Mouse (Mus musculus): ENCODE data around the gene Gsto1. TPM values are rescaled to one million over a fixed set of nuclear protein-coding genes. Genes with fewer than 3 reads are reported as not detected.

The Gsto1 gene
- total and polyA plus RNA-seq, 2 experiments: 116 to 149 TPM

DNA sequence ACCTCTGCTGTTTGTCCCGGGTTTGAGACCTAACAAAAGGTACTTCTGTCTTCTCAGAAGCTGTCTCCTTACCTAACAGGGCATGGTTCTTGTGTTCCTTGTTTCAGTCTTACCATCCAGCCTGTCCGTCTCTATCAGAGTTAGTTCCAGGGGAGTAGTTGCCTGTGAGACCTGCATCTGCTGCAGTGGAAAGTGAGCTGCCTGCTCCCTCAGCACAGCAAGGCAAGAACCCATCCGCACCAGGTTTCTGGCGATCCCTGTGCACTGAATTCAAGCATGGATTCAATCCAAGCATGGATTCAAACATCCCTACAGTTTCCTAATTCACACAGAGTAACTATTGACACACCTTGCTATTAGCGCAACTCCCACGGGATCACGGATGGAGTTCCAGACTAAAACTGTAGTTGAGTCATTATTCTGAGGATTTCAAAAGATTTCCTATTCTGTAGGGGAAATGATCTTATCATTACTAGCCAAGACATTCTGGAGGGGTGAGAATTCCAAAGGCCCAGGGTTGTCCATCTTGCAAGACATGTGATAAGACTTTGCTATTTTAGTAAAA, 15.4 kb downstream of the Gsto1 start:
- Histone ChIP-seq H3K4me3 (ENCODE audit: insufficient read depth, low read depth, low read length) (no peak overlapping the region), H3K27me3 (ENCODE audit: control insufficient read depth, insufficient read depth, low read length) (0 out of 2 replicates have a peak, but pooled peaks cover 3% of the 10 kb centered on the region), H3K36me3 (ENCODE audit: control insufficient read depth, insufficient read depth, low read length) (no peaks in the 10 kb centered on the region), H3K4me1 (ENCODE audit: control insufficient read depth, insufficient read depth, low read length) (no peaks in the 10 kb centered on the region), H3K27ac (replicated peaks; ENCODE audit: insufficient read depth, low read depth, low read length) (no peak overlapping the region), H3K79me2 (ENCODE audit: control insufficient read depth, insufficient read depth, low read length) (no peaks in the 10 kb centered on the region), H3K9ac (ENCODE audit: low read depth, low read length) (no peak overlapping the region)
- WGBS: 44% methylated on average over 7 of the region's 7 CpGs
- no peak for DNase-seq (ENCODE audit: extremely low read depth, low read depth, low spot score)
- TF ChIP-seq POLR2A (IDR thresholded peaks at IDR 0.05; ENCODE audit: extremely low read depth, insufficient read depth, low read length) (no peak), CTCF (IDR thresholded peaks at IDR 0.05; ENCODE audit: low read depth, low read length) (no peak)

DNA sequence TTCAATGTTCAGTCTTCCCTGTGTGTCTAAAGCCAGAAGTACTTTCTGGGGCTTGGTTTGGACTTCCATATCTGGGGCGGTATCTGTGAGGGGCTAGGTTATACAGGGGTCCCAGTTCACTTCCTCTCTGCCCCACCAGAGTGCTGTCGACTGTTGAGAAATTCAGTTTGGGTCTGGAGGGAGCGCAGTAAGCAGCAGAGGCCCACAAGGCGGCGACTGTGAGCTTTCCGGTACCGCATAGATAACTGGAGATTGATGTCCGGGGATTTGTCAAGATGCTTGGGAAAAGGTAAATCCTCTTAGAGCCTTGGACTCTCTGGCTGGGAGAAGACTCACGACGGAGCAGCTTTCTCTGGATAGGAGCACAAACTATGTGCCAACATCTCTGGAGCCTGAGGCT, 16.7 kb downstream of the Gsto1 start:
- Histone ChIP-seq H3K4me1 (ENCODE audit: control insufficient read depth, insufficient read depth, low read length) (no peaks in the 10 kb centered on the region), H3K27me3 (ENCODE audit: control insufficient read depth, insufficient read depth, low read length) (peaks cover 6% of the 10 kb centered on the region; the same call in 1 of the 2 replicates), H3K79me2 (ENCODE audit: control insufficient read depth, insufficient read depth, low read length) (no peaks in the 10 kb centered on the region), H3K27ac (replicated peaks; ENCODE audit: insufficient read depth, low read depth, low read length) (no peak overlapping the region), H3K4me3 (ENCODE audit: insufficient read depth, low read depth, low read length) (no peak overlapping the region), H3K36me3 (ENCODE audit: control insufficient read depth, insufficient read depth, low read length) (no peaks in the 10 kb centered on the region), H3K9ac (ENCODE audit: low read depth, low read length) (no peak overlapping the region)
- 42% methylated on average over 10 of the region's 10 CpGs for WGBS
- TF ChIP-seq CTCF (IDR thresholded peaks at IDR 0.05; ENCODE audit: low read depth, low read length): peak; percentile 27; the same call in 1 of the 2 replicates
- no peak for TF ChIP-seq POLR2A (IDR thresholded peaks at IDR 0.05; ENCODE audit: extremely low read depth, insufficient read depth, low read length)
- DNase-seq (ENCODE audit: extremely low read depth, low read depth, low spot score): no peak

DNA sequence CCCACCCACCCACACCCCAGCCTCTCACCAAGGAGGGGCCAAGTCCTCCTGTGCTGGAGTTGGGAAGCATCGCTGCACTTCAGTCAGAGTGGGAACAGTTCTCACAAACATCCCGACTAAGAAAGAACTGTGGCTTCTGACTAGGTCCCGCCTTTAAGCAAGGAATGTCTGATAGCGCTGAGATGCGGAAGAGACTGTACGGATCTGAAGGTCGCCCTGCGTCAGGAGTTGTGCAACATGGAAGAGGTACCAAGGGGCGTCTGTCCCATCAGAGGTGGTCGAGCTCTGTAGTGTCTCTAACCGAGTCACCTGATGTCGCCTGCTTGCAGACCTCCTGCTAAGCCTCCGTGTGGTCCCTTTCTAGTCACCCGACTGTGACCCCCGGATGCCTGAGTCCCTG, 21.5 kb downstream of the Gsto1 start:
- TF ChIP-seq POLR2A (IDR thresholded peaks at IDR 0.05; ENCODE audit: extremely low read depth, insufficient read depth, low read length): no peak
- TF ChIP-seq CTCF (IDR thresholded peaks at IDR 0.05; ENCODE audit: low read depth, low read length): no peak
- H3K27ac ChIP-seq (replicated peaks; ENCODE audit: insufficient read depth, low read depth, low read length): no peak overlapping the region
- 61% methylated on average over 15 of the region's 15 CpGs for WGBS
- DNase-seq (ENCODE audit: extremely low read depth, low read depth, low spot score): no peak
- H3K4me3 ChIP-seq (ENCODE audit: insufficient read depth, low read depth, low read length): no peak overlapping the region
- no peak overlapping the region for H3K9ac ChIP-seq (ENCODE audit: low read depth, low read length)
- H3K4me1 ChIP-seq (ENCODE audit: control insufficient read depth, insufficient read depth, low read length): no peaks in the 10 kb centered on the region
- peaks cover 6% of the 10 kb centered on the region; the same call in 1 of the 2 replicates for H3K27me3 ChIP-seq (ENCODE audit: control insufficient read depth, insufficient read depth, low read length)
- H3K36me3 ChIP-seq (ENCODE audit: control insufficient read depth, insufficient read depth, low read length): no peaks in the 10 kb centered on the region
- no peaks in the 10 kb centered on the region for H3K79me2 ChIP-seq (ENCODE audit: control insufficient read depth, insufficient read depth, low read length)

DNA sequence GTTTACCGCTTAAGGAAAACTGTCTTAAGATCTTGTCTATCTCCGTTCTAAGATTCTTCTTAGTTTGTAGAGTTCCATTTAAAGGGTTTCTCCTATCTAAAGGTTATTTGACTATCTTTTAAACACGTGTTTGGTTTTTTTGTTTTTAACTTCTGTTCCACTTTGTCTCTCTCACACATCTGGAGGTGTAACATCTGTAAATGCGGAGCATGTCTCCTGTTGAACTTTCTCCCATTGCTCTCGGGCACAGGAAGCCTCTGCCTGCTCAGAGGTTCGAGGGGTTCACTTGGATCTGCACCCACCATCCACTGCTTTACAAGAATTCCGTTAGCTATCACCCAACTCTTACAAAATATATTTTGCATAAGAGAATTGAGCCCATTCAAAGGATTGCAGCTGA, 26.8 kb downstream of the Gsto1 start:
- Histone ChIP-seq H3K79me2 (ENCODE audit: control insufficient read depth, insufficient read depth, low read length) (no peaks in the 10 kb centered on the region), H3K27me3 (ENCODE audit: control insufficient read depth, insufficient read depth, low read length) (no peaks in the 10 kb centered on the region), H3K4me3 (ENCODE audit: insufficient read depth, low read depth, low read length) (no peak overlapping the region), H3K36me3 (ENCODE audit: control insufficient read depth, insufficient read depth, low read length) (no peaks in the 10 kb centered on the region), H3K4me1 (ENCODE audit: control insufficient read depth, insufficient read depth, low read length) (no peaks in the 10 kb centered on the region), H3K27ac (replicated peaks; ENCODE audit: insufficient read depth, low read depth, low read length) (no peak overlapping the region), H3K9ac (ENCODE audit: low read depth, low read length) (no peak overlapping the region)
- DNase-seq (ENCODE audit: extremely low read depth, low read depth, low spot score): no peak
- TF ChIP-seq CTCF (IDR thresholded peaks at IDR 0.05; ENCODE audit: low read depth, low read length) (no peak), POLR2A (IDR thresholded peaks at IDR 0.05; ENCODE audit: extremely low read depth, insufficient read depth, low read length) (no peak)
- WGBS: 78% methylated on average over 7 of the region's 7 CpGs

DNA sequence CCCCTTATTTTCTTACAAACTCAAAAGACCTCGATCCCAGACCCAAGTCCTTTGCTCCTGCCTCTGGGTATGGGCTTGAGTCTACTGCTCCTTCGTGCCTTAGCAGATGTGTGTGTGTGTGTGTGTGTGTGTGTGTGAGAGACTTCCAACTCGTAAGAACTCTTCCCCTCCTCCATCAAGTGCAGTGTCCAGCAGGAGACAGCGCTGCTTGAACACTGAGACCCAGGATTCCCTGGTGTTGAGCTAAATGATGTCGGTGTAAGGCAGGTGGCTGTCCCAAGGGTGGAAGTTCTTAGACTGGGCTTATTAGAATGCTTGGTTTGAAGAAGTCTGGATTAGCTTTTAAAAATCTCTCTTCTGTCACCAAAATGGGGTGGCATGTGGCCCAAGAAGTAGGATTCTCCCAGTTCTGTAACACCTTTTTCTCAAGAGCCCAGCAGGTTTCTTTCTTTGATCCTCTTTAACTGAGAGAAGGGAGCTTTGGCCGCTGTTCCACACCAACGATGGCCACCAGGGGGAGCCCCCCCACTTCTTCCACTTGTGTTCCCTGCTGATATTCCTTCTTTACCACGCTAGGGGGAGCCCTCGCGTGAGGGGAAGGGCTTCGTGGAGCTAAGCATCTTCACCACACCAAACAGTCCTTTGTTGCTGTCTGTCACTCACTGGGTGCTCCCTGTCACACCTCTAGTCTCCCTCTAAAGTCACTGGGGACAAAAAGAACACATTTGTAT, 27.5 kb downstream of the Gsto1 start:
- peak; percentile 34 for DNase-seq (ENCODE audit: extremely low read depth, low read depth, low spot score)
- no peaks in the 10 kb centered on the region for H3K36me3 ChIP-seq (ENCODE audit: control insufficient read depth, insufficient read depth, low read length)
- H3K27me3 ChIP-seq (ENCODE audit: control insufficient read depth, insufficient read depth, low read length): no peaks in the 10 kb centered on the region
- H3K9ac ChIP-seq (ENCODE audit: low read depth, low read length): no peak overlapping the region
- TF ChIP-seq POLR2A (IDR thresholded peaks at IDR 0.05; ENCODE audit: extremely low read depth, insufficient read depth, low read length) (no peak), CTCF (IDR thresholded peaks at IDR 0.05; ENCODE audit: low read depth, low read length) (peak; percentile 100)
- 22% methylated on average over 11 of the region's 11 CpGs for WGBS
- H3K79me2 ChIP-seq (ENCODE audit: control insufficient read depth, insufficient read depth, low read length): no peaks in the 10 kb centered on the region
- no peak overlapping the region for H3K4me3 ChIP-seq (ENCODE audit: insufficient read depth, low read depth, low read length)
- no peak overlapping the region for H3K27ac ChIP-seq (replicated peaks; ENCODE audit: insufficient read depth, low read depth, low read length)
- H3K4me1 ChIP-seq (ENCODE audit: control insufficient read depth, insufficient read depth, low read length): no peaks in the 10 kb centered on the region

DNA sequence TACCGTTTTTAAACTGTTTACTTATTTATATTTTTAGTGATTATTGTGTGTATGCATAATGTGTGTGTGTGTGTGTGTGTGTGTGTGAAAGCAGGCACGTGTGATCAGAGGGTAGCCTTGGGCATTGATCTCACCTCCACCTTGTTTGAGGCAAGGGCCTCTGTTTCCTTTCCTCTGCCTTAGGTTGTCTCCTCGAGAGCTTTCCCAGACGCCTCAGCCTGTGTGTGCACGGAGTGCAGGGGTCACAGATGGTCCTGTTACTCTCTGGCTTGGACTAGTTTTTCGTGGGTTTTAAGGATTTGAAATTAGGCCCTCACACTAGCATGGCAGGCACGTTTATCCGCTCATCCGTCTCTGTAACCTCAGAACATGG, 28.1 kb downstream of the Gsto1 start:
- Histone ChIP-seq H3K27ac (replicated peaks; ENCODE audit: insufficient read depth, low read depth, low read length) (no peak overlapping the region), H3K27me3 (ENCODE audit: control insufficient read depth, insufficient read depth, low read length) (no peaks in the 10 kb centered on the region), H3K36me3 (ENCODE audit: control insufficient read depth, insufficient read depth, low read length) (no peaks in the 10 kb centered on the region), H3K4me1 (ENCODE audit: control insufficient read depth, insufficient read depth, low read length) (no peaks in the 10 kb centered on the region), H3K9ac (ENCODE audit: low read depth, low read length) (no peak overlapping the region), H3K79me2 (ENCODE audit: control insufficient read depth, insufficient read depth, low read length) (no peaks in the 10 kb centered on the region), H3K4me3 (ENCODE audit: insufficient read depth, low read depth, low read length) (no peak overlapping the region)
- DNase-seq (ENCODE audit: extremely low read depth, low read depth, low spot score): no peak
- TF ChIP-seq POLR2A (IDR thresholded peaks at IDR 0.05; ENCODE audit: extremely low read depth, insufficient read depth, low read length): no peak
- no peak for TF ChIP-seq CTCF (IDR thresholded peaks at IDR 0.05; ENCODE audit: low read depth, low read length)
- WGBS: 59% methylated on average over 9 of the region's 9 CpGs

Data from liver, adult 2 months (tissue).